8 mouse cellular contexts compared by ENCODE assay signal in the genomic region with DNA sequence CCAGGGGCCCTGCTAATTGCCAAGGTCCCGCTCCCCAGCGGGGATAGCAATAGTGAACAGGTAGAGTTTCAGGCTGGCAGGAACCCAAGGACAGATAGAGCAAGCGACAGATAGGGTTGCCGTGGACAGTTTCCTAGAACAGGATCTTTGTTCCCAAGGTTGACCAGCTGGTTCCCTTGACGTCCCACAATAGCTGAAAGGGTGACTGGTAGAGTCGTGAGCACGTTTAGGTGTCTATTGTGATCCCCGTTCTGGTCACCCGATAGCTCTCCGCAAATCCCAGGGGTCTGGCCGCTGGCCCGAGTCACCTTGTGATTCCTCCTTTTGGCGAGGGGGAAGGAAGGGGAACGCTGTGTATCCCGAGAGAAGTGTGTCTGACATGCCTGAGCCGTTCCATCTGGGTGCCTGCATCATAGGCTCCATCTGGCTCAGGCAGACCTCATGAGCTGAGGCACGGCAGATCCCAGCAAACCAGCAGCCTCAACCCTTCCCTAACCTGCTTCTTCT. TPM values are rescaled to one million over a fixed set of nuclear protein-coding genes. Genes with fewer than 3 reads are reported as not detected.
DNase-seq lines count a peak whose midpoint lies in the region; ATAC-seq and TF ChIP-seq lines count a peak whose summit lies in the region.

No protein-coding gene starts in this region.

- 75% methylated on average over 17 of the region's 17 CpGs for WGBS in forebrain, embryonic 14.5 days
- 76% methylated on average over 17 of the region's 17 CpGs for WGBS in forebrain, embryonic 11.5 days
- WGBS in intestine, embryonic 16.5 days = 55% methylated on average over 16 of the region's 17 CpGs

- no peak overlapping the region for H3K4me2 ChIP-seq in forebrain, embryonic 14.5 days (ENCODE audit: low read length)
- H3K4me2 ChIP-seq in forebrain, embryonic 11.5 days (ENCODE audit: low read depth, low read length, severe bottlenecking) = no peak overlapping the region
- H3K4me2 ChIP-seq in intestine, embryonic 16.5 days (ENCODE audit: low read depth, low read length) = no peak overlapping the region

- no peak overlapping the region for H3K9ac ChIP-seq in forebrain, embryonic 14.5 days (ENCODE audit: low read length)
- no peak overlapping the region for H3K9ac ChIP-seq in forebrain, embryonic 11.5 days (ENCODE audit: low read length)
- no peak overlapping the region; the same call in 1 of the 2 replicates for H3K9ac ChIP-seq in intestine, embryonic 16.5 days (ENCODE audit: low read depth, low read length)

- no peaks in the 10 kb centered on the region for H3K27me3 ChIP-seq in forebrain, embryonic 14.5 days (replicated peaks; ENCODE audit: control insufficient read depth, insufficient read depth, low read length)
- H3K27me3 ChIP-seq in forebrain, embryonic 11.5 days (ENCODE audit: control insufficient read depth, insufficient read depth, low read length) = no peaks in the 10 kb centered on the region
- no peaks in the 10 kb centered on the region for H3K27me3 ChIP-seq in E14TG2a.4 (ENCODE audit: insufficient read depth, low read length)
- H3K27me3 ChIP-seq in intestine, embryonic 16.5 days (replicated peaks; ENCODE audit: control insufficient read depth, insufficient read depth, low read length) = no peaks in the 10 kb centered on the region

- ATAC-seq in forebrain, embryonic 14.5 days = no peak; the same call in 1 of the 2 replicates
- ATAC-seq in forebrain, embryonic 11.5 days (replicated peaks; ENCODE audit: low FRiP score) = no peak
- peak; percentile 41; the same call in 1 of the 2 replicates for ATAC-seq in intestine, embryonic 16.5 days
- no peak for ATAC-seq in erythroblast, adult 5-6 weeks (replicated peaks; ENCODE audit: low FRiP score, poor library complexity, severe bottlenecking)

- no peak overlapping the region for H3K4me3 ChIP-seq in forebrain, embryonic 14.5 days (ENCODE audit: low read depth, low read length)
- no peak overlapping the region for H3K4me3 ChIP-seq in forebrain, embryonic 11.5 days (ENCODE audit: low read depth, low read length)
- peak overlapping the region; percentile 59 for H3K4me3 ChIP-seq in E14TG2a.4 (replicated peaks; ENCODE audit: low read length)
- H3K4me3 ChIP-seq in intestine, embryonic 16.5 days (ENCODE audit: low read length) = no peak overlapping the region

- TF ChIP-seq CTCF in E14TG2a.4 (conservative IDR thresholded peaks at IDR 0.05; ENCODE audit: low read length) = no peak

- peaks cover 8% of the 10 kb centered on the region; the same call in 1 of the 2 replicates for H3K4me1 ChIP-seq in forebrain, embryonic 14.5 days (ENCODE audit: control insufficient read depth, insufficient read depth, low read length)
- peaks cover 2% of the 10 kb centered on the region; the same call in 1 of the 2 replicates for H3K4me1 ChIP-seq in forebrain, embryonic 11.5 days (replicated peaks; ENCODE audit: control insufficient read depth, insufficient read depth, low read length)
- peaks cover 69% of the 10 kb centered on the region for H3K4me1 ChIP-seq in E14TG2a.4 (replicated peaks; ENCODE audit: low read depth, low read length)
- peaks cover 23% of the 10 kb centered on the region for H3K4me1 ChIP-seq in intestine, embryonic 16.5 days (ENCODE audit: control insufficient read depth, insufficient read depth, low read length)

- no peak overlapping the region for H3K27ac ChIP-seq in forebrain, embryonic 14.5 days (ENCODE audit: low read depth, low read length)
- no peak overlapping the region for H3K27ac ChIP-seq in forebrain, embryonic 11.5 days (ENCODE audit: low read depth, low read length)
- H3K27ac ChIP-seq in intestine, embryonic 16.5 days (ENCODE audit: low read length) = peak overlapping the region; percentile 75; the same call in 1 of the 2 replicates

- peak; percentile 51 for DNase-seq in forebrain, embryonic 14.5 days (ENCODE audit: low spot score)
- DNase-seq in forebrain, embryonic 11.5 days (ENCODE audit: low spot score) = no peak
- DNase-seq in cerebellum, postnatal 36 days = peak; percentile 65 to 67
- no peak for DNase-seq in thymus, adult 18-20 months
- DNase-seq in ovary, postnatal 14 days (ENCODE audit: low spot score) = no peak

- H3K9me3 ChIP-seq in forebrain, embryonic 14.5 days (replicated peaks; ENCODE audit: control insufficient read depth, low read length) = 0 out of 2 replicates have a peak, but pooled peaks cover 2% of the 10 kb centered on the region
- H3K9me3 ChIP-seq in forebrain, embryonic 11.5 days (ENCODE audit: control insufficient read depth, low read length) = no peaks in the 10 kb centered on the region
- H3K9me3 ChIP-seq in E14TG2a.4 (ENCODE audit: low read length) = peaks cover 9% of the 10 kb centered on the region
- no peaks in the 10 kb centered on the region for H3K9me3 ChIP-seq in intestine, embryonic 16.5 days (ENCODE audit: control insufficient read depth, low read length)

- H3K36me3 ChIP-seq in forebrain, embryonic 14.5 days (ENCODE audit: control insufficient read depth, insufficient read depth, low read length) = no peaks in the 10 kb centered on the region
- H3K36me3 ChIP-seq in forebrain, embryonic 11.5 days (ENCODE audit: control insufficient read depth, insufficient read depth, low read length) = no peaks in the 10 kb centered on the region
- no peaks in the 10 kb centered on the region for H3K36me3 ChIP-seq in E14TG2a.4 (ENCODE audit: insufficient read depth, low read length)
- no peaks in the 10 kb centered on the region for H3K36me3 ChIP-seq in intestine, embryonic 16.5 days (ENCODE audit: control insufficient read depth, insufficient read depth, low read length)

RNA-seq across cellular contexts. Expression of gene Atp2a2, which starts 8.7 kb away (rescaled TPM):
- polyA plus RNA-seq in forebrain, embryonic 14.5 days (2014; fragmentation: Nextera tagmentation; extraction: Ambion mirVana) = 34.8 and 35.1 TPM in 2 replicates
- 58.7 and 60.6 TPM in 2 replicates for polyA plus RNA-seq in forebrain, embryonic 11.5 days (2014; fragmentation: Nextera tagmentation; extraction: Ambion mirVana)
- polyA plus RNA-seq in intestine, embryonic 16.5 days (2015; fragmentation: Nextera tagmentation; extraction: Ambion mirVana) = 20.4 and 27.2 TPM in 2 replicates
- total RNA-seq in erythroblast, adult 5-6 weeks (2015; ENCODE audit: low replicate concordance) = 20.2 and 37.4 TPM in 2 replicates
- 38.8 and 71.8 TPM in 2 replicates for total RNA-seq in erythroblast, adult 5-6 weeks (2017; ENCODE audit: low replicate concordance)

Comparison
In these comparisons a context has a peak if more than half of its experiments do, and no peak if none do; other contexts are left out.
1. DNase-seq: peak in forebrain, embryonic 14.5 days (single experiment) and cerebellum, postnatal 36 days (2 of 2); none in forebrain, embryonic 11.5 days (single experiment), thymus, adult 18-20 months (0 of 2) and ovary, postnatal 14 days (single experiment).